Mouse (Mus musculus) hematopoietic stem cell, adult 5-6 weeks (primary cell): ENCODE results near the gene Txnrd2. TPM values are rescaled to one million over a fixed set of nuclear protein-coding genes. Genes with fewer than 3 reads are reported as not detected.

ENCODE experiments used
- total RNA-seq: library from RNA; stranded (forward); fragments of 172-1452, 232-1000 nt; gene quantifications from 2 replicates; pipeline ENCODE4 v1.2.3, GENCODE M21; 2017

Txnrd2 gene
- total RNA-seq, 1 experiment from 2014 or later, result 16.3 TPM

Other genes starting within 250 kb of the Txnrd2 start
- gene Ccdc188, start 208.5 kb upstream of the Txnrd2 start, total RNA-seq, result not detected in 2 replicates
- gene Zdhhc8, start 191.2 kb upstream of the Txnrd2 start, total RNA-seq, result 9.4 and 9.6 TPM in 2 replicates
- gene Trmt2a, start 177.7 kb upstream of the Txnrd2 start, total RNA-seq, result 86.8 and 88.1 TPM in 2 replicates
- 330 and 415 TPM in 2 replicates for gene Ranbp1, start 177.7 kb upstream of the Txnrd2 start, total RNA-seq
- not detected in 2 replicates for gene Gm49776, start 168.1 kb upstream of the Txnrd2 start, total RNA-seq
- 62.5 and 84.9 TPM in 2 replicates for gene Dgcr8, start 137.1 kb upstream of the Txnrd2 start, total RNA-seq
- 11.7 and 13.9 TPM in 2 replicates for gene Tango2, start 78.3 kb upstream of the Txnrd2 start, total RNA-seq
- 4.7 and 12.7 TPM in 2 replicates for gene Arvcf, start 78.2 kb upstream of the Txnrd2 start, total RNA-seq
- 54.8 and 57.7 TPM in 2 replicates for gene Comt, start 468 bp downstream of the Txnrd2 start, total RNA-seq
- gene Gnb1l, start 72.3 kb downstream of the Txnrd2 start, total RNA-seq, result 4.4 and 4.5 TPM in 2 replicates
- gene Rtl10, start 72.5 kb downstream of the Txnrd2 start, total RNA-seq, result 6.7 and 8.4 TPM in 2 replicates
- not detected in 2 replicates for gene Tbx1, start 164.3 kb downstream of the Txnrd2 start, total RNA-seq
- gene Gp1bb, start 196.0 kb downstream of the Txnrd2 start, total RNA-seq, result 0.38 and 2.9 TPM in 2 replicates
- 2.1 TPM in 1 of 2 replicates, not detected in the other for gene Gm49601, start 200.0 kb downstream of the Txnrd2 start, total RNA-seq
- 1.8 and 7.6 TPM in 2 replicates for gene Sept5, start 203.6 kb downstream of the Txnrd2 start, total RNA-seq